Mouse (Mus musculus) megakaryocyte, embryonic 14.5 days (primary cell): ENCODE results near the gene Etv3.

Experiments used
- FLI1 ChIP-seq: IDR thresholded peaks from 2 replicates; pipeline ENCODE4 v1.6.1; 2012; ENCODE audit warnings: low read length, inconsistent platforms, mixed read lengths
- GATA1 ChIP-seq: IDR thresholded peaks from 3 replicates; pipeline ENCODE4 v1.6.1; 2012; ENCODE audit warnings: mixed read lengths, low read length, inconsistent platforms, borderline replicate concordance

DNA sequence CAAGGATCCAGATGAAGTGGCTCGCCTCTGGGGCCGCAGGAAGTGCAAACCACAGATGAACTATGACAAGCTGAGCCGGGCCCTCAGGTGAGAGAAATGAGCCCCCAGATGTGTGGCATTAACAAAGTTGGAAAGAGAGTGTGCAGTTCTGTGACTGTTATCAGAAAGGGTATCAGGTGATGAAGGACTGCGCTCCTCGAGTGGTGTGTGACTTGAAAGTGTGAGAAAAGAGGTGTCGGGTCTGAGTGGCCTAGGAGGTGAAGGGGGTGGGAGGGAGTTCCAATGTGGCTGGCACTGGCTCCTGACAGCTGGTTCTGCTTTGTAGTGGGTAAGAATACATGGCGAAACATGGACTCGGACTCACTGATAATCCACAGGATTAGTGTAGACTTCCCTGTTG lies 2.8 kb downstream of the Etv3 start:
- TF ChIP-seq GATA1 (no peak), FLI1 (no peak)
